Mouse (Mus musculus): Measurements from ENCODE around the gene Phf13. TPM values are rescaled to one million over a fixed set of nuclear protein-coding genes. Genes with fewer than 3 reads are reported as not detected.
A peak's percentile ranks its signal among the peaks of the same experiment; 100 is the strongest.
"Not testable (repeated sequence)": the region's sequence is repeated elsewhere in the genome, so short reads cannot be mapped to it uniquely, and the experiment has no call there.

The Phf13 gene
- 10 to 100 TPM; 11.3 to 16.5 TPM for total RNA-seq (2021)

- intact Hi-C loops (cut with DNase I), result loop anchor here (1.0 kb wide), 1 partner anchor 12 kb away; the partner anchor contains the start of gene Klhl21
- peak; percentile 99 for DNase-seq (ENCODE audit: low spot score in 2 of 2)
Observed at GRCm38 (mm10) chr4:151996173-151996950, at the start of gene Phf13. TSS of gene Phf13 (minus strand) at chr4:151996258.

- intact Hi-C loops (cut with DNase I), result no loop called here
- DNase-seq (ENCODE audit: low spot score in 2 of 2), result no peak
Observed at GRCm38 (mm10) chr4:152044609-152045008, 48.6 kb upstream of the Phf13 start.

- intact Hi-C loops (cut with DNase I), result no loop called here
- DNase-seq (ENCODE audit: low spot score in 2 of 2), result no peak
Observed at GRCm38 (mm10) chr4:152043171-152043570, 47.1 kb upstream of the Phf13 start.

- intact Hi-C loops (cut with DNase I), result no loop called here
- DNase-seq (ENCODE audit: low spot score in 2 of 2), result no peak
Observed at GRCm38 (mm10) chr4:152041924-152042641, 46.0 kb upstream of the Phf13 start.

- intact Hi-C loops (cut with DNase I), result loop anchor here (2.0 kb wide), 1 partner anchor 57 kb away; no protein-coding TSS in a partner anchor
- DNase-seq (ENCODE audit: low spot score in 2 of 2), result no peak
Observed at GRCm38 (mm10) chr4:152039831-152040310, 43.8 kb upstream of the Phf13 start.

- intact Hi-C loops (cut with DNase I), result loop anchor here (2.0 kb wide), 1 partner anchor 58 kb away; no protein-coding TSS in a partner anchor
- DNase-seq (ENCODE audit: low spot score in 2 of 2), result peak; percentile 92 to 93
Observed at GRCm38 (mm10) chr4:152038985-152039830, 43.1 kb upstream of the Phf13 start, which contains the start of gene Nol9. TSS of gene Nol9 (plus strand) at chr4:152039321.

- no peak for DNase-seq (ENCODE audit: low spot score in 2 of 2)
- intact Hi-C loops (cut with DNase I), result loop anchor here (2.0 kb wide), 1 partner anchor 58 kb away; no protein-coding TSS in a partner anchor
Observed at GRCm38 (mm10) chr4:152038225-152038984, 42.3 kb upstream of the Phf13 start, which contains the start of gene Tas1r1. TSS of gene Tas1r1 (minus strand) at chr4:152038568.

GRCm38 (mm10) chr4:152036464-152036863, 40.4 kb upstream of the Phf13 start:
- intact Hi-C loops (cut with DNase I); DNase-seq (ENCODE audit: low spot score in 2 of 2): not testable (repeated sequence)

- no peak for DNase-seq (ENCODE audit: low spot score in 2 of 2)
- intact Hi-C loops (cut with DNase I), result no loop called here
Observed at GRCm38 (mm10) chr4:152032922-152033321, 36.9 kb upstream of the Phf13 start.

GRCm38 (mm10) chr4:152029997-152030396, 33.9 kb upstream of the Phf13 start:
- no peak for DNase-seq (ENCODE audit: low spot score in 2 of 2)

GRCm38 (mm10) chr4:152029087-152029486, 33.0 kb upstream of the Phf13 start:
- no peak for DNase-seq (ENCODE audit: low spot score in 2 of 2)
- intact Hi-C loops (cut with DNase I), result no loop called here

More at GRCm38 (mm10) chr4:152029997-152030396, 33.9 kb upstream of the Phf13 start:
- intact Hi-C loops (cut with DNase I), result loop anchor here (2.0 kb wide), 1 partner anchor 49 kb away; no protein-coding TSS in a partner anchor

- no peak for DNase-seq (ENCODE audit: low spot score in 2 of 2)
- intact Hi-C loops (cut with DNase I), result no loop called here
Observed at GRCm38 (mm10) chr4:152028456-152028855, 32.4 kb upstream of the Phf13 start.

- DNase-seq (ENCODE audit: low spot score in 2 of 2), result peak; percentile 96 to 97
- intact Hi-C loops (cut with DNase I), result no loop called here
Observed at GRCm38 (mm10) chr4:152027524-152027923, 31.5 kb upstream of the Phf13 start, which contains the start of gene Zbtb48. TSS of gene Zbtb48 (minus strand) at chr4:152027671.

- intact Hi-C loops (cut with DNase I), result no loop called here
- no peak for DNase-seq (ENCODE audit: low spot score in 2 of 2)
Observed at GRCm38 (mm10) chr4:152026751-152027508, 30.9 kb upstream of the Phf13 start.

GRCm38 (mm10) chr4:152024525-152024924, 28.5 kb upstream of the Phf13 start:
- intact Hi-C loops (cut with DNase I), result no loop called here
- no peak for DNase-seq (ENCODE audit: low spot score in 2 of 2)

GRCm38 (mm10) chr4:152022506-152022905, 26.4 kb upstream of the Phf13 start:
- intact Hi-C loops (cut with DNase I), result no loop called here
- peak in 1 of 2 experiments; percentile 35 for DNase-seq (ENCODE audit: low spot score in 2 of 2)

- intact Hi-C loops (cut with DNase I), result no loop called here
- no peak for DNase-seq (ENCODE audit: low spot score in 2 of 2)
Observed at GRCm38 (mm10) chr4:152021568-152022097, 25.6 kb upstream of the Phf13 start.
